ENCODE assay signal across 10 mouse cellular contexts in the genomic region with DNA sequence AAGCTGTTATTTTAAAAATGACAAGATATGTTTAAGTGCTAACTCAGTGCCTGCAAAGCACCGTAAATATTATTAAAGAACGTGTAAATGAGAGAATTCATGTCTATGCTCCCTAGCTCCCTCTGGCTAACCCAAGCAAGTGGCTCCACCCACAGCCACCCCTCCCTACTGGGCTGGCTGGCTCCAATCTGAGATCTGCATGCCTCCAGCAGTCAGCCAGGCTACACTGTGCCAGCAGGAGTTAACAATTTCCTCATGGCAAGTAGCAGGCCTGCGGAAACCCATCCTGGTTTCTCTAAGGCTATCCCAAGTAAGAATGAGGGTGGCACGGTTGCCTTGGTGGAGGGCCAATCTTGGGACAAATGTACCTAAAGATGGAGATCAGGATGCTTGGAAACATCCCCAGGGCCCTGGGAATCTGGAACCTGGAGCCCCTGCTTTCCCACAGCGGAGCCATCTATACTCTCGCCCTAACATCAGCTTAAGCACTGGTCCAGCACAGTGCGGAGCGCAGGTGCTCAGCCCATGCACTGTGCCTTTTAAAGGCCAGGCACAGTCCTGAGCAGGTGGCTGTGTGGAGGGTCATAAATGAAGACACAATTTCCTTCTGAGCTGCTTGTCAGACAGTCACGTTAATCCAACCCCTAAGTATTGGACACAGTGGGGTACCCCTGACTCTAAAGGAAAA. TPM values are rescaled to one million over a fixed set of nuclear protein-coding genes. Genes with fewer than 3 reads are reported as not detected.
A peak's percentile ranks its signal among the peaks of the same experiment; 100 is the strongest.
DNase-seq lines count a peak whose midpoint lies in the region; ATAC-seq and TF ChIP-seq lines count a peak whose summit lies in the region.
"Had no signal": no experiment of that assay in that cellular context is flagged by ENCODE, and none has a peak within 500 bp of the region (broad histone marks: within the 10 kb centered on the region; RNA-seq: fewer than 3 reads in every experiment).

No protein-coding gene starts in this region.

- no peaks in the 10 kb centered on the region for H3K27me3 ChIP-seq in forebrain, embryonic 14.5 days (replicated peaks; ENCODE audit: control insufficient read depth, insufficient read depth, low read length)
- H3K27me3 ChIP-seq in forebrain, embryonic 11.5 days (ENCODE audit: control insufficient read depth, insufficient read depth, low read length) = no peaks in the 10 kb centered on the region
- no peaks in the 10 kb centered on the region for H3K27me3 ChIP-seq in lung, postnatal 0 days (replicated peaks; ENCODE audit: insufficient read depth, low read length)
- H3K27me3 ChIP-seq: embryonic facial prominence, embryonic 13.5 days had no signal

- TF ChIP-seq CTCF in lung, adult 2 months (IDR thresholded peaks at IDR 0.05; ENCODE audit: insufficient read depth, low read length) = no peak
- peak; percentile 36; the same call in 1 of the 2 replicates for TF ChIP-seq CTCF in lung, postnatal 0 days (IDR thresholded peaks at IDR 0.05)

- no peak for TF ChIP-seq EP300 in lung, postnatal 0 days (IDR thresholded peaks at IDR 0.05)

- H3K4me3 ChIP-seq in forebrain, embryonic 14.5 days (ENCODE audit: low read depth, low read length) = no peak overlapping the region
- H3K4me3 ChIP-seq in forebrain, embryonic 11.5 days (ENCODE audit: low read depth, low read length) = no peak overlapping the region
- no peak overlapping the region for H3K4me3 ChIP-seq in lung, adult 2 months (replicated peaks; ENCODE audit: extremely low read depth, low read depth, low read length)
- H3K4me3 ChIP-seq in lung, postnatal 0 days (ENCODE audit: low read depth, low read length) = no peak overlapping the region
- H3K4me3 ChIP-seq: embryonic facial prominence, embryonic 13.5 days; megakaryocyte, embryonic 14.5 days had no signal

- peak; percentile 71 for DNase-seq in forebrain, embryonic 14.5 days (ENCODE audit: low spot score)
- no peak for DNase-seq in forebrain, embryonic 11.5 days (ENCODE audit: low spot score)
- DNase-seq in lung, adult 18-20 months = peak; percentile 47 to 58
- DNase-seq in lung, adult 2 months = no peak
- peak; percentile 55 to 67 for DNase-seq in cerebellum, postnatal 36 days
- DNase-seq in lung, postnatal 0 days (ENCODE audit: low spot score) = no peak
- no peak for DNase-seq in gastrocnemius, postnatal 10 days
- DNase-seq in spleen, postnatal 36 days (ENCODE audit: low spot score in 2 of 2) = no peak

- no peaks in the 10 kb centered on the region for H3K4me1 ChIP-seq in forebrain, embryonic 14.5 days (ENCODE audit: control insufficient read depth, insufficient read depth, low read length)
- H3K4me1 ChIP-seq in forebrain, embryonic 11.5 days (replicated peaks; ENCODE audit: control insufficient read depth, insufficient read depth, low read length) = no peaks in the 10 kb centered on the region
- no peaks in the 10 kb centered on the region for H3K4me1 ChIP-seq in lung, adult 2 months (ENCODE audit: control insufficient read depth, insufficient read depth, low read length)
- no peaks in the 10 kb centered on the region for H3K4me1 ChIP-seq in lung, postnatal 0 days (ENCODE audit: insufficient read depth, low read depth, low read length)
- H3K4me1 ChIP-seq: megakaryocyte, embryonic 14.5 days had no signal

- no peak for TF ChIP-seq POLR2A in lung, adult 2 months (IDR thresholded peaks at IDR 0.05; ENCODE audit: borderline replicate concordance, extremely low read depth, low read depth, low read length)

- 61% methylated on average over 9 of the region's 9 CpGs for WGBS in forebrain, embryonic 14.5 days
- 61% methylated on average over 9 of the region's 9 CpGs for WGBS in forebrain, embryonic 11.5 days
- WGBS in lung, adult 2 months = 64% methylated on average over 9 of the region's 9 CpGs
- WGBS in lung, postnatal 0 days = 59% methylated on average over 9 of the region's 9 CpGs

- H3K4me2 ChIP-seq in forebrain, embryonic 14.5 days (ENCODE audit: low read length) = no peak overlapping the region
- no peak overlapping the region for H3K4me2 ChIP-seq in forebrain, embryonic 11.5 days (ENCODE audit: low read depth, low read length, severe bottlenecking)
- no peak overlapping the region for H3K4me2 ChIP-seq in lung, postnatal 0 days (replicated peaks; ENCODE audit: low read depth, low read length)
- H3K4me2 ChIP-seq: embryonic facial prominence, embryonic 13.5 days had no signal

- no peaks in the 10 kb centered on the region for H3K9me3 ChIP-seq in forebrain, embryonic 14.5 days (replicated peaks; ENCODE audit: control insufficient read depth, low read length)
- H3K9me3 ChIP-seq in forebrain, embryonic 11.5 days (ENCODE audit: control insufficient read depth, low read length) = no peaks in the 10 kb centered on the region
- H3K9me3 ChIP-seq in lung, postnatal 0 days (ENCODE audit: low read length) = no peaks in the 10 kb centered on the region
- H3K9me3 ChIP-seq: embryonic facial prominence, embryonic 13.5 days; megakaryocyte, embryonic 14.5 days had no signal

- no peak overlapping the region for H3K27ac ChIP-seq in forebrain, embryonic 14.5 days (ENCODE audit: low read depth, low read length)
- H3K27ac ChIP-seq in forebrain, embryonic 11.5 days (ENCODE audit: low read depth, low read length) = no peak overlapping the region
- H3K27ac ChIP-seq in lung, postnatal 0 days (ENCODE audit: low read length) = no peak overlapping the region
- H3K27ac ChIP-seq: embryonic facial prominence, embryonic 13.5 days had no signal

- no peaks in the 10 kb centered on the region for H3K36me3 ChIP-seq in forebrain, embryonic 14.5 days (ENCODE audit: control insufficient read depth, insufficient read depth, low read length)
- H3K36me3 ChIP-seq in forebrain, embryonic 11.5 days (ENCODE audit: control insufficient read depth, insufficient read depth, low read length) = no peaks in the 10 kb centered on the region
- H3K36me3 ChIP-seq in lung, postnatal 0 days (ENCODE audit: insufficient read depth, low read length) = no peaks in the 10 kb centered on the region
- H3K36me3 ChIP-seq: embryonic facial prominence, embryonic 13.5 days had no signal

- H3K9ac ChIP-seq in forebrain, embryonic 14.5 days (ENCODE audit: low read length) = no peak overlapping the region
- H3K9ac ChIP-seq in forebrain, embryonic 11.5 days (ENCODE audit: low read length) = no peak overlapping the region
- H3K9ac ChIP-seq in lung, postnatal 0 days (replicated peaks; ENCODE audit: low read depth) = no peak overlapping the region
- H3K9ac ChIP-seq: embryonic facial prominence, embryonic 13.5 days had no signal

- ATAC-seq in forebrain, embryonic 14.5 days = peak; percentile 54; the same call in 1 of the 2 replicates
- ATAC-seq in forebrain, embryonic 11.5 days (replicated peaks; ENCODE audit: low FRiP score) = no peak
- ATAC-seq in lung, postnatal 0 days = peak; percentile 32; the same call in 1 of the 2 replicates

RNA-seq across cellular contexts. Expression of a gene that starts 4.8 kb away (rescaled TPM):
- polyA plus RNA-seq in forebrain, embryonic 14.5 days (2014; fragmentation: Nextera tagmentation; extraction: Ambion mirVana) = not detected in 2 replicates
- not detected in 2 replicates for polyA plus RNA-seq in forebrain, embryonic 11.5 days (2014; fragmentation: Nextera tagmentation; extraction: Ambion mirVana)
- 0.62 TPM in 1 of 2 replicates, not detected in the other for polyA plus RNA-seq in lung, adult 2 months (2012; rRNA removed)
- polyA plus RNA-seq in lung, postnatal 0 days (2015; fragmentation: Nextera tagmentation; extraction: Ambion mirVana) = 0.26 TPM in 1 of 2 replicates, not detected in the other
- not detected for total RNA-seq in gastrocnemius, postnatal 10 days (2021)
- polyA plus RNA-seq: embryonic facial prominence, embryonic 13.5 days had no signal

RNA-seq across cellular contexts. Expression of a gene that starts 37.5 kb away (rescaled TPM):
- polyA plus RNA-seq in forebrain, embryonic 14.5 days (2014; fragmentation: Nextera tagmentation; extraction: Ambion mirVana) = 2.1 and 2.5 TPM in 2 replicates
- polyA plus RNA-seq in forebrain, embryonic 11.5 days (2014; fragmentation: Nextera tagmentation; extraction: Ambion mirVana) = 0.20 and 0.24 TPM in 2 replicates
- polyA plus RNA-seq in lung, adult 2 months (2012; rRNA removed) = 85.5 and 98.7 TPM in 2 replicates
- polyA plus RNA-seq in lung, postnatal 0 days (2015; fragmentation: Nextera tagmentation; extraction: Ambion mirVana) = 28.6 and 35.7 TPM in 2 replicates
- total RNA-seq in gastrocnemius, postnatal 10 days (2021) = 1 to 10 TPM; 1.2 to 1.8 TPM

Comparison
In these comparisons a context has a peak if more than half of its experiments do, and no peak if none do; other contexts are left out.
1. DNase-seq: peak in forebrain, embryonic 14.5 days (single experiment), lung, adult 18-20 months (2 of 2) and cerebellum, postnatal 36 days (2 of 2); none in forebrain, embryonic 11.5 days (single experiment), lung, adult 2 months (single experiment), lung, postnatal 0 days (single experiment), gastrocnemius, postnatal 10 days (single experiment) and spleen, postnatal 36 days (0 of 2).